11 mouse cellular contexts compared by ENCODE assay signal in the genomic region with DNA sequence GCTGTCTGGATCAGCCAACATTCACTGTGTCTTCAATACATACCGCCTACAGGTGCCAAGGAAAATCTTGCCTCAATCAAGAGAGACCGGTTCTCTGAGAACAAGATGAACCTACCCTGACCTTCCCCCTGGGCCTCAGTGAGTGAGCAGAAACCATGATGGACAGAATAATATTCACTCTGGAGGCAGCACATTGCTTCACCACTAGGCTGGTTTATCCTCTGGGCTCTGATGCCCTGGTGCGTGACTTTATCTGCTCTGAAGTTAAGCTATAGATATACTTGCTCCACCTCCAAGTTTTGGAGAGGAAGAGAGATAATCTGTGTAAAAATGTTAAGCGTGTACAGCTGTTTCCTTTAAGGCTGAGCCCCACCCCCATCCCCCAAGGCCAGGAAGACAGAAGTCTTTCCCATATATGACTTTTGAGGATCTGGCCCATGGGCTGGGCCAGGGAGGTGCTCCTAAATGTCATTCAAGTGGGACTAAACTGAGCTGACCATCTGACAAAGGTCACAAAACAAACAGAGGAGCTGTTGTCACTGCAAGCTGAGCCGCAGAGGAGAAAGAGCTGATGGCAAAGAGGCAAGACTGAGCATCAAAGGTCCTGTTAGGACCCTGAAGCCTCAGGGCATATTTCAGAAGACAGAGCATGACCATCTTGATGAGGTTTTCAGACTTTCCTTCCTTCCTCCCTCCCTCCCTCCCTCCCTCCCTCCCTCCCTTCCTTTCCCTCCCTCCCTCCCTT. TPM values are rescaled to one million over a fixed set of nuclear protein-coding genes. Genes with fewer than 3 reads are reported as not detected.
A peak's percentile ranks its signal among the peaks of the same experiment; 100 is the strongest.
DNase-seq lines count a peak whose midpoint lies in the region; ATAC-seq lines count a peak whose summit lies in the region.
"Had no signal": no experiment of that assay in that cellular context is flagged by ENCODE, and none has a peak within 500 bp of the region (broad histone marks: within the 10 kb centered on the region; RNA-seq: fewer than 3 reads in every experiment).

No protein-coding gene starts in this region.

- WGBS in forebrain, embryonic 10.5 days, result 57% methylated on average over 5 of the region's 5 CpGs
- 77% methylated on average over 5 of the region's 5 CpGs for WGBS in forebrain, embryonic 14.5 days
- 21% methylated on average over 5 of the region's 5 CpGs for WGBS in liver, embryonic 15.5 days (ENCODE audit: insufficient replicate concordance)

- ATAC-seq in forebrain, embryonic 14.5 days, result no peak
- ATAC-seq in liver, embryonic 15.5 days (ENCODE audit: insufficient read depth), result 0 out of 2 replicates have a peak, but pooled peaks have one; percentile 22

- H3K27me3 ChIP-seq in forebrain, embryonic 10.5 days (ENCODE audit: poor library complexity, severe bottlenecking), result no peaks in the 10 kb centered on the region
- no peaks in the 10 kb centered on the region for H3K27me3 ChIP-seq in forebrain, embryonic 14.5 days (replicated peaks; ENCODE audit: control insufficient read depth, insufficient read depth, low read length)
- no peaks in the 10 kb centered on the region for H3K27me3 ChIP-seq in liver, embryonic 15.5 days

- no peaks in the 10 kb centered on the region for H3K36me3 ChIP-seq in forebrain, embryonic 10.5 days (replicated peaks)
- H3K36me3 ChIP-seq in forebrain, embryonic 14.5 days (ENCODE audit: control insufficient read depth, insufficient read depth, low read length), result no peaks in the 10 kb centered on the region
- no peaks in the 10 kb centered on the region for H3K36me3 ChIP-seq in liver, embryonic 15.5 days (replicated peaks)

- no peak overlapping the region for H3K4me2 ChIP-seq in forebrain, embryonic 14.5 days (ENCODE audit: low read length)
- H3K4me2 ChIP-seq in liver, embryonic 15.5 days, result no peak overlapping the region

- H3K4me3 ChIP-seq in forebrain, embryonic 10.5 days, result no peak overlapping the region
- H3K4me3 ChIP-seq in forebrain, embryonic 14.5 days (ENCODE audit: low read depth, low read length), result no peak overlapping the region
- H3K4me3 ChIP-seq in brown adipose tissue, adult 24 weeks (ENCODE audit: insufficient read depth, low read depth, low read length), result no peak overlapping the region
- no peak overlapping the region for H3K4me3 ChIP-seq in liver, embryonic 15.5 days (replicated peaks)
- H3K4me3 ChIP-seq: left cerebral cortex, adult 2 months had no signal

- no peaks in the 10 kb centered on the region for H3K9me3 ChIP-seq in forebrain, embryonic 10.5 days
- no peaks in the 10 kb centered on the region for H3K9me3 ChIP-seq in forebrain, embryonic 14.5 days (replicated peaks; ENCODE audit: control insufficient read depth, low read length)
- no peaks in the 10 kb centered on the region for H3K9me3 ChIP-seq in liver, embryonic 15.5 days (replicated peaks)

- peaks cover 46% of the 10 kb centered on the region for H3K4me1 ChIP-seq in forebrain, embryonic 10.5 days
- peaks cover 9% of the 10 kb centered on the region for H3K4me1 ChIP-seq in forebrain, embryonic 14.5 days (ENCODE audit: control insufficient read depth, insufficient read depth, low read length)
- H3K4me1 ChIP-seq in brown adipose tissue, adult 24 weeks (ENCODE audit: control insufficient read depth, insufficient read depth, insufficient read length, low read length), result peaks cover 6% of the 10 kb centered on the region
- peaks cover 12% of the 10 kb centered on the region for H3K4me1 ChIP-seq in liver, embryonic 15.5 days (replicated peaks)

- intact Hi-C loops in left cerebral cortex, postnatal 25 days (cut with DNase I), result no loop called here

- H3K9ac ChIP-seq in forebrain, embryonic 14.5 days (ENCODE audit: low read length), result no peak overlapping the region
- no peak overlapping the region for H3K9ac ChIP-seq in liver, embryonic 15.5 days

- H3K27ac ChIP-seq in forebrain, embryonic 10.5 days, result peak overlapping the region; percentile 65
- H3K27ac ChIP-seq in forebrain, embryonic 14.5 days (ENCODE audit: low read depth, low read length), result no peak overlapping the region
- peak overlapping the region; percentile 21; the same call in 1 of the 2 replicates for H3K27ac ChIP-seq in brown adipose tissue, adult 24 weeks (replicated peaks; ENCODE audit: low read depth, low read length)
- H3K27ac ChIP-seq in liver, embryonic 15.5 days (replicated peaks), result no peak overlapping the region
- H3K27ac ChIP-seq: left cerebral cortex, adult 2 months had no signal

- no peak for DNase-seq in forebrain, embryonic 10.5 days (ENCODE audit: extremely low spot score, low spot score)
- no peak for DNase-seq in forebrain, embryonic 14.5 days (ENCODE audit: low spot score)
- DNase-seq in heart, postnatal 4 days, result peak; percentile 46
- no peak for DNase-seq in thymus, postnatal 4 days
- DNase-seq in left cerebral cortex, postnatal 25 days (ENCODE audit: low spot score in 2 of 2), result no peak
- no peak for DNase-seq in layer of hippocampus, postnatal 14 days (ENCODE audit: low spot score in 2 of 2)

RNA-seq across cellular contexts. Expression of gene Laptm4a, which starts 20.4 kb away (rescaled TPM):
- 178 and 181 TPM in 2 replicates for polyA plus RNA-seq in forebrain, embryonic 10.5 days (2016; fragmentation: Nextera tagmentation; extraction: Ambion mirVana)
- 192 and 199 TPM in 2 replicates for polyA plus RNA-seq in forebrain, embryonic 14.5 days (2014; fragmentation: Nextera tagmentation; extraction: Ambion mirVana)
- polyA plus RNA-seq in brown adipose tissue, adult 24 weeks (2012; ENCODE audit: insufficient read depth, insufficient read length, missing spikeins), result 307 and 401 TPM in 2 replicates
- 100 to 1,000 TPM; 358 to 362 TPM for total RNA-seq in heart, postnatal 4 days (2021)
- 61.3 and 69.2 TPM in 2 replicates for polyA plus RNA-seq in liver, embryonic 15.5 days (2015; fragmentation: Nextera tagmentation; extraction: Ambion mirVana)
- total RNA-seq in left cerebral cortex, postnatal 25 days (2021), result 100 to 1,000 TPM; 173 to 188 TPM
- total RNA-seq in layer of hippocampus, postnatal 14 days (2021), result 100 to 1,000 TPM; 227 to 239 TPM

RNA-seq across cellular contexts. Expression of gene Matn3, which starts 46.6 kb away (rescaled TPM):
- polyA plus RNA-seq in forebrain, embryonic 10.5 days (2016; fragmentation: Nextera tagmentation; extraction: Ambion mirVana), result 5.9 and 7.0 TPM in 2 replicates
- polyA plus RNA-seq in forebrain, embryonic 14.5 days (2014; fragmentation: Nextera tagmentation; extraction: Ambion mirVana), result 0.18 TPM in 1 of 2 replicates, not detected in the other
- polyA plus RNA-seq in brown adipose tissue, adult 24 weeks (2012; ENCODE audit: insufficient read depth, insufficient read length, missing spikeins), result not detected in 2 replicates
- under 1 TPM in 1 of 2 experiments, not detected in 1; 0.09 TPM for total RNA-seq in heart, postnatal 4 days (2021)
- polyA plus RNA-seq in liver, embryonic 15.5 days (2015; fragmentation: Nextera tagmentation; extraction: Ambion mirVana), result 0.09 and 0.17 TPM in 2 replicates
- under 1 TPM; 0.11 to 0.18 TPM for total RNA-seq in left cerebral cortex, postnatal 25 days (2021)
- total RNA-seq in layer of hippocampus, postnatal 14 days (2021), result not detected
- total RNA-seq: adrenal gland, adult 18-20 months; neutrophil, adult 5-6 weeks had no signal

Comparison
In these comparisons a context has a peak if more than half of its experiments do, and no peak if none do; other contexts are left out.
1. H3K27ac ChIP-seq: peak in forebrain, embryonic 10.5 days (single experiment) and brown adipose tissue, adult 24 weeks (single experiment); none in forebrain, embryonic 14.5 days (single experiment) and liver, embryonic 15.5 days (single experiment).